In genomic region chr9:34957691-34958090, GRCm38 (mm10) we compare ENCODE assay signal across 16 mouse cellular contexts.
DNase-seq lines count a peak whose midpoint lies in the region; ATAC-seq and TF ChIP-seq lines count a peak whose summit lies in the region.
"Had no signal": no experiment of that assay in that cellular context is flagged by ENCODE, and none has a peak within 500 bp of the region (broad histone marks: within the 10 kb centered on the region; RNA-seq: fewer than 3 reads in every experiment).

No protein-coding gene starts in this region.

- ATAC-seq in cerebellum, adult (ENCODE audit: insufficient number of reproducible peaks, low FRiP score, low TSS enrichment), result no peak
- ATAC-seq in hindbrain, postnatal 0 days, result no peak
- no peak for ATAC-seq in hindbrain, embryonic 11.5 days (ENCODE audit: low FRiP score)
- ATAC-seq in erythroid progenitor cell, adult 5-6 weeks (replicated peaks; ENCODE audit: low FRiP score, poor library complexity, severe bottlenecking), result no peak

- no peak overlapping the region for H3K4me3 ChIP-seq in hindbrain, postnatal 0 days (ENCODE audit: low read length)
- H3K4me3 ChIP-seq in hindbrain, embryonic 11.5 days (ENCODE audit: low read depth, low read length), result no peak overlapping the region
- H3K4me3 ChIP-seq: erythroblast, embryonic 14.5 days; heart, adult 2 months; midbrain, embryonic 12.5 days; neural tube, embryonic 12.5 days had no signal

- WGBS in hindbrain, postnatal 0 days, result 42% methylated on average over 6 of the region's 6 CpGs
- 81% methylated on average over 6 of the region's 6 CpGs for WGBS in hindbrain, embryonic 11.5 days

- H3K36me3 ChIP-seq in hindbrain, postnatal 0 days (ENCODE audit: insufficient read depth, low read length), result no peaks in the 10 kb centered on the region
- H3K36me3 ChIP-seq in hindbrain, embryonic 11.5 days (ENCODE audit: control insufficient read depth, insufficient read depth, low read length), result no peaks in the 10 kb centered on the region
- H3K36me3 ChIP-seq: midbrain, embryonic 12.5 days; neural tube, embryonic 12.5 days had no signal

- peak; percentile 71 for DNase-seq in cerebellum, adult 9-10 months
- DNase-seq in hindbrain, postnatal 0 days (ENCODE audit: low spot score), result peak; percentile 62
- no peak for DNase-seq in hindbrain, embryonic 11.5 days (ENCODE audit: low spot score)
- DNase-seq in heart, postnatal 36 days, result peak; percentile 26 to 37
- peak; percentile 25 to 26 for DNase-seq in right cerebral cortex, postnatal 36 days (ENCODE audit: low spot score in 2 of 2)
- DNase-seq in T-cell, adult 2 months (ENCODE audit: low spot score), result no peak
- DNase-seq: adrenal gland, adult 2 months; kidney, postnatal 14 days; lung, embryonic 14.5 days had no signal

- H3K27ac ChIP-seq in hindbrain, postnatal 0 days, result no peak overlapping the region
- no peak overlapping the region for H3K27ac ChIP-seq in hindbrain, embryonic 11.5 days (ENCODE audit: low read depth, low read length)
- H3K27ac ChIP-seq: heart, adult 2 months; midbrain, embryonic 12.5 days; neural tube, embryonic 12.5 days; stomach, postnatal 0 days had no signal

- H3K9me3 ChIP-seq in hindbrain, postnatal 0 days (ENCODE audit: low read length), result no peaks in the 10 kb centered on the region
- H3K9me3 ChIP-seq in hindbrain, embryonic 11.5 days (ENCODE audit: control insufficient read depth, low read length), result no peaks in the 10 kb centered on the region
- H3K9me3 ChIP-seq: midbrain, embryonic 12.5 days; neural tube, embryonic 12.5 days had no signal

- no peak overlapping the region for H3K9ac ChIP-seq in hindbrain, postnatal 0 days (replicated peaks; ENCODE audit: low read length)
- no peak overlapping the region for H3K9ac ChIP-seq in hindbrain, embryonic 11.5 days (ENCODE audit: low read depth, low read length)
- H3K9ac ChIP-seq: lung, embryonic 14.5 days; midbrain, embryonic 12.5 days; neural tube, embryonic 12.5 days had no signal

- intact Hi-C loops in heart, postnatal 36 days (cut with DNase I), result no loop called here

- no peak for TF ChIP-seq CTCF in hindbrain, postnatal 0 days (IDR thresholded peaks at IDR 0.05; ENCODE audit: low read depth)

- H3K4me1 ChIP-seq in hindbrain, postnatal 0 days (ENCODE audit: insufficient read depth, low read length), result no peaks in the 10 kb centered on the region
- H3K4me1 ChIP-seq in hindbrain, embryonic 11.5 days (replicated peaks; ENCODE audit: control insufficient read depth, insufficient read depth, low read length), result no peaks in the 10 kb centered on the region
- H3K4me1 ChIP-seq: neural tube, embryonic 12.5 days had no signal

- no peaks in the 10 kb centered on the region for H3K27me3 ChIP-seq in hindbrain, postnatal 0 days (ENCODE audit: insufficient read depth, low read length)
- H3K27me3 ChIP-seq in hindbrain, embryonic 11.5 days (ENCODE audit: control insufficient read depth, insufficient read depth, low read length), result no peaks in the 10 kb centered on the region
- H3K27me3 ChIP-seq: midbrain, embryonic 12.5 days; neural tube, embryonic 12.5 days had no signal

- no peak overlapping the region for H3K4me2 ChIP-seq in hindbrain, postnatal 0 days (ENCODE audit: low read depth, low read length)
- H3K4me2 ChIP-seq in hindbrain, embryonic 11.5 days (replicated peaks; ENCODE audit: low read depth, low read length), result no peak overlapping the region
- H3K4me2 ChIP-seq: lung, embryonic 14.5 days; midbrain, embryonic 12.5 days; neural tube, embryonic 12.5 days had no signal

Comparison
In these comparisons a context has a peak if more than half of its experiments do, and no peak if none do; other contexts are left out.
1. DNase-seq: peak in cerebellum, adult 9-10 months (single experiment), hindbrain, postnatal 0 days (single experiment), heart, postnatal 36 days (2 of 2) and right cerebral cortex, postnatal 36 days (2 of 2); none in hindbrain, embryonic 11.5 days (single experiment) and T-cell, adult 2 months (single experiment).